Mouse (Mus musculus) liver, embryonic 14 days (tissue): ENCODE data around the gene Slc50a1. TPM values are rescaled to one million over a fixed set of nuclear protein-coding genes. Genes with fewer than 3 reads are reported as not detected.

Experiments used
- polyA plus RNA-seq: library from polyadenylated mRNA; depleted of rRNA; stranded (reverse); fragments of >200 nt; gene quantifications from 2 replicates; pipeline ENCODE4 v1.2.3, GENCODE M21; 2012; rRNA removed

Gene Slc50a1
- 14.5 and 16.6 TPM in 2 replicates for polyA plus RNA-seq

DNA sequence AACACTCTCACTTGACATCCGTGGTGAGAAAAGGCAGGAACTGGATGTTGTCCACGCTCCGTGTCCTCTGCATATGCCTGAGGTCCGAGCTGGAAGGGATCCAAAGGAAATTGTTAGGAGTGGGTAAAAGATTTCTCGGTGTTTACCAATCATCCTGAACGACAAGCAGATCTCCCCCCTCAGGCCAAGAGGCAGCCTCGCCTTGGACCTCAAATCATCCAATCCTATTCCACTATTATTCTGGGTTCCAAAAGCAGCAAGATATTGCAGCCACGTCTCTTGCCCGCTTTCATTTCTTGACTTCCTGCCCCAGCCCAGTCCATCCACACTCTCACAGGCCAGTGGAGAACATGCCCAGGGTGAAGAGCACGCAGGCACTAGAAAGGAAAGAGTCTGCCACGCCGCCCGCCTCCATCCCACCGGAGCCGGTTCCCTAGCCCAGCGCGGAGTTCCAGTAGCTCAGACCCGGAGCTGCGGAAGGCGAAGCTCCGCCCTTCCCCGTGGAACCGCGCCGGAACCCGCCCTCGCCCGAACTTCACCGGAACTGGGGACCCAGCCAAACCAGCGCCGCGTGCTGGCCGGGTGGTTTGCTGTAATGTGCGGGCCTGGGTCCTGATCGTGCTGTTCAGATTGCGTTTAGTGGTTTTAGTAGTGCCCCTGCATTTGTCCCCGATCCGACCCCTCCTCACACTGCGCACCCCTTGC is at the start of gene Slc50a1:
Slc50a1 (minus strand) TSS at position 520 of the 705 bp plus-strand sequence.

DNA sequence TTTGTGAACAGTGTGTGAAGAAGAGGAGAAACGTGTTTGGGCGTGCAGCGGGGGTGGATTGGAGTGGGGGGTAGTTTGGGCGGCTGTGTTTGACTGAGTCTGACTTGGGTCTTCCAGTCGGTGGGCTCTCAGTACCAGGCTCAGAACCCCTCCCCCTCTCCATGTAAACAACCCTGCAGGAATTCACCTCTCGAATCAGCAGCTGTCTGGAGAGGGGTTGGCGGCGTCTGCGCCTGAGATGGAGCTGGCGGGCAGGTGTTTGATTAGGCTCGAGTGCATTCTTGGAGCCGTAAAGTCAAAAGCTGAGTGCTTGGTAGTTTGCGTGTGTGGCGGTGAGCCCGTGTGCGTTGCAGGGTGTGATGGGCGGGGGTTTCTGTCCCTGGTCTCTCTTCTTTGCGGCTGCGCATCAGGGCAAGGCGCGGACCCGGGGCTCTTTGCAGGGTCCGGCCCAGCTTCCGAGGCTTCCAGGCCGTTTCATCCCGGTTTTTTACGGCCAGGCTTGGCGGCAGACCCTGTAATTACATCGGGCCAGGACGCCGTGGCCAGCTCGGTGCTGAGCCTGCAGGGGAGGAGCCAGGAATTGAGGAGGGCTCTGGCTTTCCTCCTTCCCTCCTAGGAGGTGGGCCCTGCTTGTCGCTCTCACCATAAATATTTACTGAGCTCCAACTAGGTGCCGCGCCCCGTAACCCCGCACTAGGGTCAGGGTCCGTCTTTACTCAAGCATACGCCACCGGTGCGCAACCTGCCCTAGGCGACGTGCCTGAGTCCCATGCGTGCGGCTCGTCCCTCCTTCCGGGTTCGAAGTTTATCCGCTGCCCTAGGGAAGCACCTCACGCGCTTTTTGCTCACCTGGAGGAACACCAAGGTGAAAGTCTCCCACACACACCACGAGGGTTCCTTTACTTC is 10.5 kb upstream of the Slc50a1 start, which contains the start of gene Efna1:
Efna1 (minus strand) TSS at position 537 of the 906 bp plus-strand sequence.

DNA sequence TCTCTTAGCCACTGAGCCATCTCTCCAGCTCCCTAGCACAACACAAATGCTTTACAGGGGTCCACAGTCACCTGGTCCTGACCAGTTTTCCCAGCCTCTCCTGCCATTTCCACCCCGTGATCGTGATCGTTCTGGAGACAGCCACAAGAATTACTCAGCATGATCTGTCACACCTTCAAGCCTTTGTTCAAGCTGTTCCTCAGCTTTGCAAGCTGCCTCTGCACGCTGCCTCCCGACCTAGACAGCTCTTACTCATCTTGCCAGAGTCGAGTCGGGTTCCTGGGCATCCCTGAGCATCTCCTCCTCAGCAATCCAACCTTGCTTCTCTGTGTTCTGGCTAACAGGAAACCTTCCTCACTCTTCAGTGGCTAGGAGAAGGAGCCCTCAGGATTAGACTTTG is 11.3 kb downstream of the Slc50a1 start, which contains the start of gene Dpm3:
Dpm3 (plus strand) TSS at position 283 of the 400 bp plus-strand sequence.

DNA sequence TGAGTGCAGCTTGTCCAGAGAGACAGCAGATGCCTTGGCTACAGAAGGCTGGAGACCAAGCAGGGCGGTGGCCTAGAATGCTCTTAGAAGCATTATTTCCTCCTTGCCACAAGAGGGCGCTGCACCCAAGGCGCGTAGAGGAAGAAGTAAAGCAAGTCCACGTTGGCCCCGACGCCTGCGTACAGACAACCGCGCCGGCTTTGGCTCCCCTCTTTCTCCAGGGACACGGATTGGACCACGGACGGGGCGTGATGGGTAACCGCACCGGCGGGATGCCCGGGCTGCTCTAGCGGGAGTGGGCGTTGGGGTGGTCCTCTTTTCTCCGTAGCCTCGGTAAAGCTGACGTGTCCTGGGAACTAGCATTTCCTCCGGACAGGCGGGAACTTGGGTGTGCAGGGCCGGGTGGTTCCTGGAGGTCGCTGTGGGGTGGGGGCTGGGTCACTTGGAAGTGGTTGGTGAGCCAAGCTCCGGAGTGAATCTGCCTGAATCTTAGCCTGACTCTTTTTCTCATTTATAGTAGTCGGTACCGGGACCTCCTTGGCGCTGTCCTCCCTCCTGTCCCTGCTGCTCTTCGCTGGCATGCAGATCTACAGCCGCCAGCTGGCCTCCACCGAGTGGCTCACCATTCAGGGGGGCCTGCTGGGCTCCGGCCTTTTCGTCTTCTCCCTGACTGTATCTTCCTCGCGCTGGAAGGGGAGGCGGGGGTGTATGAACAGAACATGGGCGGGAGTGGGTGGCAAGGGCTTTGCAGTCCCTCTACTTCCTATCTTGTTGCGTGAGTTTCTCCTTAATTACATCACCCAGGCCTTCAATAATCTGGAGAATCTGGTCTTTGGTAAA is 23.9 kb downstream of the Slc50a1 start, which contains the start of gene Trim46:
Trim46 (minus strand) TSS at position 49 of the 840 bp plus-strand sequence.

DNA sequence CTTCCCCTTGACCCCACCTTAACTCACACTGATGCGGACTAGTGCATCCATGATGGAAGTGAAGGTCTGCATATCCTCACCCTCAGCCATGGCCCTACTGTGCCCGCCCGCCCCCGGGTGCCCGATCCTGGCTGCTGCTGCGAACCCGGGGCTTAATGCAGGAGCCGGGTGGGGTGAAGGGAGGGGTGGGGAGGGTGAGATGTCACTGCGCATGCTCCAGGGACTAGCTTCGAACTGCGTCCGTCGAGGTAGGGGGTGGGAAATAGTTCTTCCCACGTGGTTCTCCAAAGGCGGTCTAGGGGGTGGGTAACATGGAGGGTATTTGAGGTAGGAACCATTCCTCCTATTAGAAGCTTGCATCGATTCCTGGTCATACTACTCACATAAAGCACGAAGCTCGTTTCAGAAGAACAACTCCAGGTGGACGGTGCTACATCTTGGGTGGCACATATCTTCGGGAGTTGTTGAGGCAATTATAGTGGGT is 24.6 kb downstream of the Slc50a1 start, which contains the start of gene Krtcap2:
Krtcap2 (plus strand) TSS at position 279 of the 484 bp plus-strand sequence.

DNA sequence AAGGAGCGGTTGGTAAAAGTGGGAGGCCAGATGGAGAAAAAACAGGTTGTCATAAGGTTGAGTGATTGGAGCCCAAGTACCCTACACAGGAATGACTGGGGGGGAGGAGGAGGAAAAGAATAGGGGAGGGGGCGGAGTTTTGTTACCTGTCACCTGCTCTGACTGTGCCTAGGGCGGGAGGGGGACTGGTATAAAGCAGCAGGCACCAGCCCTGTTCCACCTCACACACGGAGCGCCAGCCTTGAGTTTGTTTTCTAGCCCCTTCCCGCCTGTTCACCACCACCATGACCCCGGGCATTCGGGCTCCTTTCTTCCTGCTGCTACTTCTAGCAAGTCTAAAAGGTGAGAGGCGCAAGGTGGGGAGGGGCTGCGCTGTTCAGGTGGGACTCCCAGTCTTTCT is 41.5 kb downstream of the Slc50a1 start, which contains the start of gene Muc1:
Muc1 (plus strand) TSS at position 222 of the 400 bp plus-strand sequence.

DNA sequence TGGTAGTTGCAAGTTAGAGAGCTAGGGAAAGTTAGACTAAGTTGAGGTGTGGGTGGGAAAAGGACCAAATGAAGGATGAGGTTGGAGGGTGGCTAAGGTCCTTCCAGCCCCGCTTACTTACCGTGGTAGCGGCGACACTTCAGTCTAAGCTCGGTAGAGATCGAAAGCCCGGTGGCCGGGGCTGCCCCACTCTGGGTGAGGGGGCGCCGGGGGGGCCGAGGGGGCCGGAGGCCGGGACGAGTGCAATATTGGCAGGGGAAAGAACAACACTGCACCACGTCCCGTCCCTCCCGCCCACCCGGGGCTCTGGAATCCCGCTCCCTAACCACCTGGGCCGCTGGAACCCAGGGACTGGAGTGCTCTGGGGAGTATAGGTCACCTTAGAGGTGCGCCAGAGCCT is 43.5 kb downstream of the Slc50a1 start, which contains the start of gene Mtx1:
Mtx1 (minus strand) TSS at position 189 of the 400 bp plus-strand sequence.

Other genes with a start within 250 kb of the Slc50a1 start
- gene Rusc1, start 177.3 kb downstream of the Slc50a1 start, polyA plus RNA-seq: 4.5 and 5.2 TPM in 2 replicates
- not detected in 2 replicates for gene Gm43738, start 169.5 kb downstream of the Slc50a1 start, polyA plus RNA-seq
- gene Fdps, start 168.6 kb downstream of the Slc50a1 start, polyA plus RNA-seq: 120 and 142 TPM in 2 replicates
- gene Pklr, start 134.4 kb downstream of the Slc50a1 start, polyA plus RNA-seq: 123 and 144 TPM in 2 replicates
- 0.23 and 0.28 TPM in 2 replicates for gene Hcn3, start 110.4 kb downstream of the Slc50a1 start, polyA plus RNA-seq
- 26.2 and 28.4 TPM in 2 replicates for gene Clk2, start 105.8 kb downstream of the Slc50a1 start, polyA plus RNA-seq
- 31.9 and 35.9 TPM in 2 replicates for gene Scamp3, start 93.1 kb downstream of the Slc50a1 start, polyA plus RNA-seq
- 3.6 and 3.7 TPM in 2 replicates for gene Fam189b, start 87.4 kb downstream of the Slc50a1 start, polyA plus RNA-seq
- 14.6 and 18.2 TPM in 2 replicates for gene Gba, start 67.6 kb downstream of the Slc50a1 start, polyA plus RNA-seq
- gene Thbs3, start 55.4 kb downstream of the Slc50a1 start, polyA plus RNA-seq: 1.1 and 3.1 TPM in 2 replicates
- 71.4 and 87.2 TPM in 2 replicates for gene Mtx1, start 43.5 kb downstream of the Slc50a1 start, polyA plus RNA-seq
- 0.08 and 0.14 TPM in 2 replicates for gene Muc1, start 41.5 kb downstream of the Slc50a1 start, polyA plus RNA-seq
- gene Krtcap2, start 24.6 kb downstream of the Slc50a1 start, polyA plus RNA-seq: 23.3 and 25.5 TPM in 2 replicates
- 0.19 and 0.23 TPM in 2 replicates for gene Trim46, start 24.3 kb downstream of the Slc50a1 start, polyA plus RNA-seq
- 82.7 and 87.0 TPM in 2 replicates for gene Dpm3, start 11.2 kb downstream of the Slc50a1 start, polyA plus RNA-seq
- gene Efna1, start 10.6 kb upstream of the Slc50a1 start, polyA plus RNA-seq: 3.6 and 3.7 TPM in 2 replicates
- gene Efna3, start 52.4 kb upstream of the Slc50a1 start, polyA plus RNA-seq: 0.03 and 0.15 TPM in 2 replicates
- gene Efna4, start 67.5 kb upstream of the Slc50a1 start, polyA plus RNA-seq: 0.82 and 0.97 TPM in 2 replicates
- 5.7 and 6.1 TPM in 2 replicates for gene Adam15, start 79.4 kb upstream of the Slc50a1 start, polyA plus RNA-seq
- gene Dcst2, start 91.4 kb upstream of the Slc50a1 start, polyA plus RNA-seq: 0.03 and 0.06 TPM in 2 replicates
- 0.01 TPM in 1 of 2 replicates, not detected in the other for gene Dcst1, start 94.7 kb upstream of the Slc50a1 start, polyA plus RNA-seq
- gene Zbtb7b, start 124.2 kb upstream of the Slc50a1 start, polyA plus RNA-seq: 5.4 and 7.3 TPM in 2 replicates
- gene Lenep, start 132.2 kb upstream of the Slc50a1 start, polyA plus RNA-seq: 0.49 and 0.61 TPM in 2 replicates
- gene Flad1, start 141.3 kb upstream of the Slc50a1 start, polyA plus RNA-seq: 9.2 and 9.8 TPM in 2 replicates
- 124 and 141 TPM in 2 replicates for gene Cks1b, start 147.8 kb upstream of the Slc50a1 start, polyA plus RNA-seq
- gene Shc1, start 147.9 kb upstream of the Slc50a1 start, polyA plus RNA-seq: 34.7 and 39.6 TPM in 2 replicates
- 13.1 and 15.0 TPM in 2 replicates for gene Pygo2, start 159.6 kb upstream of the Slc50a1 start, polyA plus RNA-seq
- gene Pbxip1, start 166.1 kb upstream of the Slc50a1 start, polyA plus RNA-seq: 2.9 and 3.3 TPM in 2 replicates
- 33.0 and 35.2 TPM in 2 replicates for gene Pmvk, start 184.0 kb upstream of the Slc50a1 start, polyA plus RNA-seq
- gene Kcnn3, start 249.6 kb upstream of the Slc50a1 start, polyA plus RNA-seq: 0.01 and 0.08 TPM in 2 replicates